Mouse (Mus musculus) cortical plate, adult 2 months (tissue): Measurements from ENCODE around the gene Npy1r. TPM values are rescaled to one million over a fixed set of nuclear protein-coding genes. Genes with fewer than 3 reads are reported as not detected.

Experiments
- H3K27ac ChIP-seq: fragments of 200-500 bp; 2 replicates; pipeline ENCODE4 v1.5.1; 2012; ENCODE audit warnings: low read length, control low read depth, inconsistent platforms; ENCODE audit not compliant: insufficient read depth
- H3K4me1 ChIP-seq: fragments of 200-500 bp; 2 replicates; pipeline ENCODE4 v1.6.1; 2011; ENCODE audit warnings: low read length; ENCODE audit not compliant: control insufficient read depth, insufficient read depth
- H3K4me3 ChIP-seq: fragments of 200-500 bp; 2 replicates; pipeline ENCODE4 v1.5.1; 2011; ENCODE audit warnings: mild to moderate bottlenecking, low read length, control low read depth; ENCODE audit not compliant: insufficient read depth
- CTCF ChIP-seq: fragments of 200-500 bp; IDR thresholded peaks from 2 replicates; pipeline ENCODE4 v1.5.1; 2011; ENCODE audit warnings: mild to moderate bottlenecking, control low read depth, low read length; ENCODE audit not compliant: insufficient read depth; ENCODE audit errors: extremely low read depth
- POLR2A ChIP-seq: fragments of 200-500 bp; IDR thresholded peaks from 2 replicates; pipeline ENCODE4 v1.6.1; 2011; ENCODE audit warnings: mild to moderate bottlenecking, low read length, control low read depth; ENCODE audit not compliant: insufficient read depth; ENCODE audit errors: extremely low read depth
- polyA plus RNA-seq: library from polyadenylated mRNA; depleted of rRNA; stranded (reverse); fragments of >200 nt; gene quantifications from 2 replicates; pipeline ENCODE4 v1.2.3, GENCODE M21; 2012; rRNA removed

Npy1r gene
- polyA plus RNA-seq, 1 experiment: 28.6 TPM

DNA sequence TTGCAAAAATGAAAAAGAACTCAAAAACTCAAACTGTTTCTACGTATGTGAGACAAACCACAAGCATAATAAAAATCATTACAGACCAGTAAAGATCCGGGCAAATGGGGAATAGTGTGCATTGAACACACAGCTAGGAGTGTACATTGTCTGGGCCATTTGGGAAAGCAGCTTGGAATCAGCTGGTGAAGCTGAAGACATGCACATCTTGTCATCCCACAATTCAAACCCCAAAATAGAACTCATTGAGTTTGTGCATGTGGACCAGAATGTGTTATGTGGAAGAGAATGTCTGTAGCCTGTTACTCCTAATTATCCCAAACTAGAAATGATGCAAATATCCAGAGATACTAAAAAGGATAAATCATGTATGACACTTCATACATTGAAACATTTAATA, 25.8 kb downstream of the Npy1r start:
- TF ChIP-seq POLR2A (no peak), CTCF (no peak)
- no peaks in the 10 kb centered on the region; the same call in 1 of the 2 replicates for H3K4me1 ChIP-seq
- no peak overlapping the region for H3K4me3 ChIP-seq
- no peak overlapping the region for H3K27ac ChIP-seq

- no peak overlapping the region for H3K27ac ChIP-seq
- H3K4me1 ChIP-seq: peaks cover 3% of the 10 kb centered on the region; the same call in 1 of the 2 replicates
- TF ChIP-seq POLR2A (no peak), CTCF (no peak)
- no peak overlapping the region for H3K4me3 ChIP-seq
These were observed 32.5 kb downstream of the Npy1r start for GRCm38 (mm10) chr8:66729446-66729845.

GRCm38 (mm10) chr8:66731957-66732356, 35.0 kb downstream of the Npy1r start:
- no peak overlapping the region for H3K27ac ChIP-seq
- TF ChIP-seq CTCF: no peak
- TF ChIP-seq POLR2A: no peak
- peaks cover 3% of the 10 kb centered on the region; the same call in 1 of the 2 replicates for H3K4me1 ChIP-seq
- no peak overlapping the region for H3K4me3 ChIP-seq

DNA sequence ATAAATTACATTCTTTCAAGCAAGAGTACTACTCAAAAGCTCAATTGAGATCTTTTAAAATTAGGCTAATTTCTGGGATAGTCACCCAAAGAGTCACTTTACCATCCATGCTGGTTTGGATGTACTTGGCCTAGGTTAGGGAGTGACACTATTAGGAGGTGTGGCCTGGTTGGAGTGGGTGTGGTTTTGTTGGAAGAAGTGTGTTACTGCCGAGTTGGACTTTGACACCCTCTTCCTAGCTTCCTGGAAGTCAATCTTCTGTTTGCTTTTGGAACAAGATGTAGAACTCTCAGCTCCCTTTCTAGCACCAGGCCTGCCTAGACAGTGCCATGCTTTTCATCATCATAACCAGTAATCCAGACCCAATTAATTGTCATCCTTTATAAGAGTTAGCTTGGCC, 45.4 kb downstream of the Npy1r start:
- no peak overlapping the region for H3K4me3 ChIP-seq
- no peak overlapping the region for H3K27ac ChIP-seq
- no peak for TF ChIP-seq POLR2A
- TF ChIP-seq CTCF: no peak
- peaks cover 1% of the 10 kb centered on the region; the same call in 1 of the 2 replicates for H3K4me1 ChIP-seq

DNA sequence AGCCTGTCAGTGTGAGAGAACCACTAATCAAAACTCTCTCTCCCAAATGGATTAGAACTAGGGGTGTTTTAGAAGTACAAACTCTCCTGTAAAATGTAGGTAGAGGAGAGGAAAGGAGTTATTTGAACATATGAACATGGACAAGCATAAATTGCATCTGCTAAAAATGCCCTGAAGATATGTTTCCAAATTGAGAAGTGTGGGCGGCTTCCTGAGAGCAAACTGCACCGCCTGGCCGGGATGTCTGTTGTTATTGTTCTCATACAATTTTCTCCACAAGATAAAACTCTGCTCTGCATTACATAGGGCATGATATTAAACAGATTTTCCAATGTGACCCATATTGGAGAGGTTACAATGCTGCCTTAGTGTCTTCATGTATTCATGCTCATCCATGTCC, 48.6 kb downstream of the Npy1r start:
- H3K4me3 ChIP-seq: no peak overlapping the region
- no peak overlapping the region for H3K27ac ChIP-seq
- H3K4me1 ChIP-seq: peaks cover 1% of the 10 kb centered on the region; the same call in 1 of the 2 replicates
- TF ChIP-seq POLR2A: no peak
- no peak for TF ChIP-seq CTCF

DNA sequence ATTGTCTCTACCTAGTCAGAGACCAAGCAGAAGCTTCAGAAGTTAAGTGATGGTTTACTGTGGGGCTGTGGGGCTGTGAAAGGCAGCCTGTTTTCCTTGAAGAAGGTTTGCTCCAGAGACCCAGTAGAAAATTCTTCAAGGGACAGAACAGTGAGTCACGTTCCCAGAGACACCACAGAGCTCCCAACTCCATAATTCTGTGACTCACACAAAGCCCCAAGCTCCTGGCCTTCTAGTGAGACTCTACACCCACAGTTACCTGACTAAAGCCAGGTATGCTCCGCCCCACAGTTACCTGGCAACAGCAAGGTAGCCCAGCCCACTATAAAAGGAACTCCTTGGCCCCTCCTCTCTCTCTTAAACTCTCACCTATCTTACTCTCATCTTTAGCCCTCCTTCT, 54.6 kb downstream of the Npy1r start:
- H3K27ac ChIP-seq: no peak overlapping the region
- no peak overlapping the region for H3K4me3 ChIP-seq
- TF ChIP-seq CTCF: no peak
- TF ChIP-seq POLR2A: no peak
- H3K4me1 ChIP-seq: peaks cover 1% of the 10 kb centered on the region; the same call in 1 of the 2 replicates

GRCm38 (mm10) chr8:66756161-66756560, 59.2 kb downstream of the Npy1r start:
- H3K4me3 ChIP-seq: no peak overlapping the region
- no peak overlapping the region; the same call in 1 of the 2 replicates for H3K27ac ChIP-seq
- TF ChIP-seq CTCF: no peak
- no peak for TF ChIP-seq POLR2A
- H3K4me1 ChIP-seq: peaks cover 1% of the 10 kb centered on the region; the same call in 1 of the 2 replicates

Other genes with a start within 250 kb of the Npy1r start
- 9.2 and 9.6 TPM in 2 replicates for gene Tma16, start 210.7 kb upstream of the Npy1r start, polyA plus RNA-seq
- 0.13 and 0.17 TPM in 2 replicates for gene Tktl2, start 185.4 kb upstream of the Npy1r start, polyA plus RNA-seq
- 6.2 and 6.8 TPM in 2 replicates for gene Npy5r, start 9.1 kb upstream of the Npy1r start, polyA plus RNA-seq
- 10.3 and 10.7 TPM in 2 replicates for gene Naf1, start 163.0 kb downstream of the Npy1r start, polyA plus RNA-seq